Mouse (Mus musculus): ENCODE data around the gene Ric8b.

The Ric8b gene

GRCm38 (mm10) chr10:84909021-84909801 lies 8.2 kb upstream of the Ric8b start:
- no peak for DNase-seq (ENCODE audit: extremely low read depth, low read depth, low spot score)

- no peak for DNase-seq (ENCODE audit: extremely low read depth, low read depth, low spot score)
These were observed 7.2 kb upstream of the Ric8b start for GRCm38 (mm10) chr10:84910194-84910593.

- DNase-seq (ENCODE audit: extremely low read depth, low read depth, low spot score) = no peak
These were observed 6.5 kb upstream of the Ric8b start for GRCm38 (mm10) chr10:84910758-84911384.

GRCm38 (mm10) chr10:84913148-84913547 lies 4.3 kb upstream of the Ric8b start:
- DNase-seq (ENCODE audit: extremely low read depth, low read depth, low spot score) = no peak

GRCm38 (mm10) chr10:84915476-84915875 lies 1.9 kb upstream of the Ric8b start:
- DNase-seq (ENCODE audit: extremely low read depth, low read depth, low spot score) = no peak

GRCm38 (mm10) chr10:84917731-84918095 lies 297 bp downstream of the Ric8b start:
- DNase-seq (ENCODE audit: extremely low read depth, low read depth, low spot score) = no peak

DNA sequence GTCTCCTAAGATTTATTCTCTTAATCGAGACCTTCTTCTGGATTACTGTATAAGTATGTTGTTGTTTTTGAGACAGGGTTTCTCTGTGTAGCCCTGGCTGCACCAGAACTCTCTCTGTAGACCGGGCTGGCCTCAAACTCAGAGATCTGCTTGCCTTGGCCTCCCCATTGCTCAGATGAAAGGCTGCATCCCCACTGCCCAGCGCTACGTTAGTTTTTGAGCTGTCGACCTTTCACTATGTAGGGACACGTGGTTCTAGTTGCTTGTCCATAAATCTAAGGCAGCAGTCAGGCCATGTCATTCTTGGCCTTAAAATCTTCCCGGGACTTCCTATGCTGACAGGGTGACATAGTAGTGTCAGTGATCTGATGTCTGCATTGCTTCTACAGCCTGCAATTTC lies 8.9 kb downstream of the Ric8b start:
- DNase-seq (ENCODE audit: extremely low read depth, low read depth, low spot score) = no peak

- no peak for DNase-seq (ENCODE audit: extremely low read depth, low read depth, low spot score)
These were observed 9.5 kb downstream of the Ric8b start for GRCm38 (mm10) chr10:84926885-84927284.

- no peak for DNase-seq (ENCODE audit: extremely low read depth, low read depth, low spot score)
These were observed 11.0 kb downstream of the Ric8b start for GRCm38 (mm10) chr10:84928465-84928864.

DNA sequence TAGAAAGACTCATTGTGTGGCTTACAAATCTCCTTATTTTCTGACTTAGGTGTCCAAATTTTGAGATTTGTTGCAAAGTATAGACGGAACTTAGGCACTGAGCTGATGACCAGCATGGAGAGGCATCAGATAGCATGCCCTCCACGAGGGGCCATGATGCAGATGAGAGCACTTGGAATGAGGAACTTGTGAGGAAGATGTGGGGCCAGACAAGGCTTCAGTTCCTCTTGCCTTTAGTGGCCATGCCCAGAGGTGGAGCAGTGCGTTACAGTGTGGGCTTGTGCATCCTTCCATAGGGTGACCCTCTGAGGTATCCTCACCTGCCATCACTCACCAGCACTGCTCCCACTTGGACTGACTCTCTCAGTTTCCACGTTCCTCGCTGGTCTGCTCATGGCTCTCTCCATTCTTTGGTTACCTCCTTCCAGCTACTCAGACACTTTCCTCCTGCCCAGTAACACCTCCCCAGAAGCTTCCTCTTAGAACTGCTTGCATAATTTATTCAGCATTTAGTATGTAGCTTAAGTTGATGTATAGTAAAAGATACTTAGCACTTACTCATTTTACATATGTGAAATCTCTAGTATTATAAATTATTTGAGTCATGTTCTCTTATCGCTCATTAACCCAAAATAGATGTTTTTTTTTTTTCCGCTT lies 18.3 kb downstream of the Ric8b start:
- DNase-seq (ENCODE audit: extremely low read depth, low read depth, low spot score) = no peak

DNA sequence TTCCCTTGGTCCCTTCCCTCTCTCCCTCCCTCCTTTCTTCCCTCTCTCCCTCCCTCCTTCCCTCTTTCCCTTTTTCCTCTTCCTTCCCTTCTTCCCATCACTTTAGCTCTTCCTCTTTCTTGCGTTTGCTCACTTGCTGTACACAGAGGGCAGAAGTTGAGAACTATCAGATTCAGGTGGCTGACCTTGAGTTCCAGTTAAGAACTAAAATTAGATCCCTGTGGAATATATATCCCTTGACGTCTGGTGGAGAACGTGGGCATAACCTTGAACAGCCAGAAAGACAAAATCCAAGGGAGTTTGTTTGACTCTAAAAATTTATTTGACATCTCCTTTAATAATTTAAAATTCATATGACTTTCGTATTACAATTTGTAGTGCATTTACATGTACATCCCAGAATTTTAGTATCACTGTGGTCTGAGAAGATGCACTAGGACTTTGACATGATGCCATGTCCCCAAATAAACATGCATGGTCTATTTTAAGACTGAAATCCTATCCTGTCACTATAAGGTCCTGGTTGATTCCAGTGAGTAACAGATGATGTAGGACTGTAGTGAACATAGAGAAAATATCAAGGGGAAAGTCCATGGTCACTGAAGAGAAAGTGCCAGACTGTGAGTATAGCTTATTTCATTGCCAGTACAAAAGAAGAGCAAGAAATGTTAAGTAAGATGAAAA lies 19.6 kb downstream of the Ric8b start:
- no peak for DNase-seq (ENCODE audit: extremely low read depth, low read depth, low spot score)

DNA sequence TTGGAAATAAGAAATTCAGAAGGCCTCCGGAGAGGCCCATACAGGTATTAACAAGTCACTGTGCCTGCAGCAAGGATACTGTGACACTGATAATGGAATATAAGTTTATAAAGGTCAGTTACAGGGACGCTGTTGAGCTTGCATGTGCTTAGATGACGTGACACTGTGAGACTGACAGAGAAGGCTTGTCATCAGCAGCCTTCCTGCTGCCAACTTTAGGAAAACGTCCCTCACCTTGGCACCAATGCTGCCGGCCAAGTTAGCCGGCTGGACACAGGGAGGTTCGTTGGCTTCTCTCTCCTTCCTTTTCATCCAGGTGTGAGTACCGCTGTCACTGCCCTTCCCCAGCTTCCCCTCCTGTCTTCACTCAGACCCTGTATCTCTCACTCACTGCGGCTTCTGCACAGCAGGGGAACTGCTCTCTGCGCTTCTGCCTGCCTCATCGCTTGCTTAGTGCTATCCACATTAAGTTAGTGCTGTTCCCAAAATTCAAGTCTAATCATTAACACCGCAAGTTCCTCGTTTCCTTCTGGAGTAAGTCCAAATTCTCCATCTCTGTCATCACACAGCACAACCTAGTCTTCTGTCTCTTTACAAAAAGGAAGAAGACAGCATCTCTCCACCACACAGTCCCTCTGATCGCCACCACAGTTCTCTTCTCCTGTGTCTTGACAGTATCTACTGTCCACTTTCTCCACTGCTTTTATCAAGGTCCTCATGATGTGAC lies 20.8 kb downstream of the Ric8b start:
- DNase-seq (ENCODE audit: extremely low read depth, low read depth, low spot score) = no peak

- DNase-seq (ENCODE audit: extremely low read depth, low read depth, low spot score) = no peak
These were observed 21.5 kb downstream of the Ric8b start for GRCm38 (mm10) chr10:84938886-84939285.

GRCm38 (mm10) chr10:84940356-84940755 lies 22.9 kb downstream of the Ric8b start:
- no peak for DNase-seq (ENCODE audit: extremely low read depth, low read depth, low spot score)

GRCm38 (mm10) chr10:84945692-84946091 lies 28.3 kb downstream of the Ric8b start:
- no peak for DNase-seq (ENCODE audit: extremely low read depth, low read depth, low spot score)

- DNase-seq (ENCODE audit: extremely low read depth, low read depth, low spot score) = no peak
These were observed 31.7 kb downstream of the Ric8b start for GRCm38 (mm10) chr10:84948970-84949683.

DNA sequence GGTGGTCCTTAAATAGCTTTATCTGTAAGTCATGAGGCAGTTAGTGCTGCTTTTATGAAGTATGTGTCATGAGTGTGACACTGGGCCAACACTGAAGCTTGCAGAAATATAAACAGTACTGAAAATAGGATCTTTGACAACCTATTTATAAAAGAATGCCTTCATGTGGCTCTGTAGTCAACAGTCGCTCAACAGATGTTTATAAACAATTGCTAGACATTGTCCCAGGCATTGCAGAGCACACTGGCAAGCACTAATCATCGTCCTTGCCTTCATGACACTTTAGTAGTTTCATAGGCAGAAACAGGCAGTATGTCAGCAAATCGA lies 32.2 kb downstream of the Ric8b start:
- DNase-seq (ENCODE audit: extremely low read depth, low read depth, low spot score) = no peak

GRCm38 (mm10) chr10:84950384-84950783 lies 33.0 kb downstream of the Ric8b start:
- no peak for DNase-seq (ENCODE audit: extremely low read depth, low read depth, low spot score)

DNA sequence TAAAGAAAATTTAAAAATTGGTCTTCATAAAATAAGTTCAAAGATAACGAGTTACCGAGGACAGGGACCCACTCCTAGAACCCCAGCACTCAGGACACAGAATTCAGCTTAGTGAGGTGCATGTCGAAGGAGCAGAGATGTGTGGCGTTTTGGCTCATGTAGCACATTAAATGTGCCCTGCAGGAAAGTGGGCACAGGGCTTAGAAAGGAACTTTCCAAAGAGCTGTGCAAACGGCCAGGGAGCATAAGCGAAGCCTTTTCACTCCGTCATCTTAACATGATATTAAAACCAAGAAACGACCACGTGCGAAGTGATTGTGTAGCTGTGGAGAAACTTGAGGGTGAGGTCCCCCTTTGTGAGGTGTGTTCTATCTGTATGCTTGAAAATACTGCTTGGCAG lies 36.8 kb downstream of the Ric8b start:
- DNase-seq (ENCODE audit: extremely low read depth, low read depth, low spot score) = no peak

GRCm38 (mm10) chr10:84956173-84956572 lies 38.8 kb downstream of the Ric8b start:
- DNase-seq (ENCODE audit: extremely low read depth, low read depth, low spot score) = no peak

All from fat pad, adult 2 months (tissue).